Mouse (Mus musculus): ENCODE measurements at regions not wholly inside any gene's neighbourhood (a gene's known extent, or its start where the extent isn't known, plus 50 kb on each side); places are given as distances from the start of the nearest gene placed in this dataset.

DNA sequence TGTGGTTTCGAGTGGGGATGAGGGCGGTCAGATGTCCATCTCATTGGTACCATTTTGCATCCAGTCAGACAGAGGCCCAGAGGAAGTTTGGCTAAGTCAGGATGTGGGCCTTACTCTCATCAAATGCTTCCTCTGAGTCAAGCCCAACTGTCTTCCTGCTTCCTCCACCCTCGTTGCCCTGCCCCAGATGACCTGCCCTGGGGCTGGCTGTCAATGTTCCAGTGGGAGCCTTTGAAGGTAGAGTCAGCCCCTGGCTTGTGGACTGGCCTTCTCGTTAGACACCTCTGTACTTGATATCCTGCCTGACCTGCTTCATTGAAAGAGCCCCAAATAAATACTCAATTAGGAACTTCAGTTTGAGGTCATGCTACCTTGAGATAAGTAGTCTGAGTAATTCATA, 179.4 kb downstream of the Plpp3 start:
- TF ChIP-seq CTCF (IDR thresholded peaks at IDR 0.05; ENCODE audit: insufficient read depth, low read depth, low read length) = no peak
- no peak for TF ChIP-seq POLR2A (IDR thresholded peaks at IDR 0.05; ENCODE audit: insufficient read depth, low read depth, low read length)

Data from olfactory bulb, adult 2 months (tissue).